Mouse (Mus musculus) gastrocnemius, postnatal 14 days (tissue): ENCODE measurements around the gene Rfc4. TPM values are rescaled to one million over a fixed set of nuclear protein-coding genes. Genes with fewer than 3 reads are reported as not detected.

ENCODE experiments used
- DNase-seq: peaks from one replicate; pipeline ENCODE4 v3.0.0; 2021; ENCODE audit warnings: mixed read lengths
- intact Hi-C: fragments of 180-260 bp; cut with DNase I; formaldehyde crosslinking; loops from one replicate; pipeline ENCODE4 v1.15.1; 2025; ENCODE audit warnings: low total_unique reads
- total RNA-seq, 2 experiments: library from RNA; stranded (reverse); gene quantifications; 2 replicates each; pipeline ENCODE4 v1.2.3; 2021

Rfc4 gene
- total RNA-seq, 2 experiments from 2014 or later, result 6.1 to 6.5 TPM

GRCm38 (mm10) chr16:23140911-23141310 is 13.4 kb upstream of the Rfc4 start:
- no peak for DNase-seq
- intact Hi-C loops, result no loop called here

- intact Hi-C loops, result loop anchor here (5.0 kb wide), 1 partner anchor 259 kb away; no protein-coding TSS in a partner anchor
These were observed 9.0 kb upstream of the Rfc4 start for GRCm38 (mm10) chr16:23136406-23136970.

GRCm38 (mm10) chr16:23135421-23136149 is 8.0 kb upstream of the Rfc4 start:
- intact Hi-C loops, result loop anchor here (2.0 to 5.0 kb wide), 2 partner anchors 47 to 258 kb away; no protein-coding TSS in a partner anchor
- DNase-seq, result no peak

More at GRCm38 (mm10) chr16:23136406-23136970, 9.0 kb upstream of the Rfc4 start:
- no peak for DNase-seq

GRCm38 (mm10) chr16:23132336-23132735 is 4.8 kb upstream of the Rfc4 start:
- intact Hi-C loops, result no loop called here
- DNase-seq, result no peak

DNA sequence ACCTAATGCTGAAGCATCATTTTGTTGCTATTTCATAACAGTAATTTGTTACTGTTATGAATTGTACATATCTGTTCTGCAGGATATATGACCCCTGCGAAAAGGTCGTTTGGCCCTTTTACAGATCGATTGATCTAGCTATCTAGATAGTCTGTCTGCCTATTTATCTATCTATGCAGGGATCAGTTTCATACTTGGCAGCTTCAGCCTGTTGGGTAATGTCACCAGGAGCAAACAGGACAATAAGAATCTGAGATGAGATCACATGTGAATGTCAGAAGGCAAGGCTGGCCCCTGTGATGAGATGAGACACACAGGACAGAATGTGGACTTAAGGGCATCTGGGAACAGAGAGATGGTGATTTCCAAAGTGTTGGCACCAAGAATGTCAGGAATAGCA is 2.8 kb upstream of the Rfc4 start:
- intact Hi-C loops, result no loop called here
- no peak for DNase-seq

DNA sequence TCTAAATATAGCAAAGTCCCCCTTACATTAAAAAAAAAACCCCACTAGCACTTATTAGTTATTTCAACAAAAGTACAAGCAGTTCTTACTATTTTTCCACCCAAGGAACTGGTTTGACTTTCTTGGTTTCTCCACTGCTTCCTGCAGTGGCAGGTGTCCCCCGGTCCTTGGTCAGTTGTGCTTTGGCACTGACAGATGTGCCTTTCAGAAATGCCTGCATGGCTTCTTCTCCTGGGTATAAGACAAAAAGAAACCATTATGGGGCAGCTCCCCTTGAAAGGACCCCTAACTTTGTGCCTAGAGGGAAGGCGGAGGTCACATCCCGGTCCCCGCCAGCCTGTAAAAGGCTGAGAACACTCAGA is 245 bp downstream of the Rfc4 start:
- intact Hi-C loops, result no loop called here
- no peak for DNase-seq

- DNase-seq, result no peak
- intact Hi-C loops, result no loop called here
These were observed 3.1 kb downstream of the Rfc4 start for GRCm38 (mm10) chr16:23124398-23124797.

- intact Hi-C loops, result no loop called here
- no peak for DNase-seq
These were observed 4.4 kb downstream of the Rfc4 start for GRCm38 (mm10) chr16:23123104-23123503.

DNA sequence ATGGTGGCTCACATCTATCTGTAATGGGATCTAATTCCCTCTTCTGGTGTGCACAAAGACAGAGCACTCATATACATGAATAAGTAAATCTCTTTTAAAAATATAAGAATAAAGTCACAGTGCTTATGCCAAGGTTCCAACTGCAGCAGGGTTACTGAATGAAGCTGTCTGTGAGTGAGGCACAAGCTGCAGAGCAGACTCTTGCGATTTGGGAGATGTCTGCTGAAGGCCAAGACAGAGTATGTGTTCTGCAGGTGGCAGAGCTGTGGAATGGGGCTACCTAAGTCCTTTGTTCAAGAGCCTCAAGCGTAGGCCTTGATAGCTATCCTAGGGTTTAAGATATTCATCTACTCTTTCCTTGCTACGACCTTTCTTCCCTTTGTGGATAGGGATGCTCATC is 5.1 kb downstream of the Rfc4 start:
- intact Hi-C loops, result no loop called here

GRCm38 (mm10) chr16:23117173-23117572 is 10.4 kb downstream of the Rfc4 start:
- intact Hi-C loops, result no loop called here

More for the DNA sequence above, 5.1 kb downstream of the Rfc4 start:
- no peak for DNase-seq

GRCm38 (mm10) chr16:23115486-23115885 is 12.1 kb downstream of the Rfc4 start:
- intact Hi-C loops, result no loop called here

More at GRCm38 (mm10) chr16:23117173-23117572, 10.4 kb downstream of the Rfc4 start:
- no peak for DNase-seq

GRCm38 (mm10) chr16:23114339-23115171 is 13.0 kb downstream of the Rfc4 start:
- intact Hi-C loops, result no loop called here

More at GRCm38 (mm10) chr16:23115486-23115885, 12.1 kb downstream of the Rfc4 start:
- no peak for DNase-seq

GRCm38 (mm10) chr16:23113903-23114302 is 13.6 kb downstream of the Rfc4 start:
- intact Hi-C loops, result no loop called here
- DNase-seq, result no peak

More at GRCm38 (mm10) chr16:23114339-23115171, 13.0 kb downstream of the Rfc4 start:
- no peak for DNase-seq

GRCm38 (mm10) chr16:23112861-23113435 is 14.6 kb downstream of the Rfc4 start:
- no peak for DNase-seq
- intact Hi-C loops, result no loop called here

- intact Hi-C loops, result no loop called here
- no peak for DNase-seq
These were observed 15.2 kb downstream of the Rfc4 start for GRCm38 (mm10) chr16:23112348-23112747.

- intact Hi-C loops, result no loop called here
- DNase-seq, result no peak
These were observed 17.9 kb downstream of the Rfc4 start for GRCm38 (mm10) chr16:23109350-23110280.

DNA sequence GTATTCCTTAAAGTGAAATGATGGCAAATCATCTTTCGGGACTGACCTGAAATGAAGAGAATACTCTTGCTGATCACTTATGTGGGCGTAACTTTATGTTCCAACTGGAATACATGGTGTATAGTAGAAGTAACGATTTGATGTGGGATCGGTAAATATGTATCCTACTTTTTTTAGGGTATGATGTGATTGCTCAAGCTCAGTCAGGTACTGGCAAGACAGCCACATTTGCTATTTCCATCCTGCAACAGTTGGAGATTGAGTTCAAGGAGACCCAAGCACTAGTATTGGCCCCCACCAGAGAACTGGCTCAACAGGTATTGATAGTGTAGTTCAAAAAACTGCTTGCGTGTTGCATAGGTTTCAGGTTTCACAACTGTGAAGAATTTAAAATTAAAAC is 18.6 kb downstream of the Rfc4 start:
- intact Hi-C loops, result no loop called here
- DNase-seq, result no peak

DNA sequence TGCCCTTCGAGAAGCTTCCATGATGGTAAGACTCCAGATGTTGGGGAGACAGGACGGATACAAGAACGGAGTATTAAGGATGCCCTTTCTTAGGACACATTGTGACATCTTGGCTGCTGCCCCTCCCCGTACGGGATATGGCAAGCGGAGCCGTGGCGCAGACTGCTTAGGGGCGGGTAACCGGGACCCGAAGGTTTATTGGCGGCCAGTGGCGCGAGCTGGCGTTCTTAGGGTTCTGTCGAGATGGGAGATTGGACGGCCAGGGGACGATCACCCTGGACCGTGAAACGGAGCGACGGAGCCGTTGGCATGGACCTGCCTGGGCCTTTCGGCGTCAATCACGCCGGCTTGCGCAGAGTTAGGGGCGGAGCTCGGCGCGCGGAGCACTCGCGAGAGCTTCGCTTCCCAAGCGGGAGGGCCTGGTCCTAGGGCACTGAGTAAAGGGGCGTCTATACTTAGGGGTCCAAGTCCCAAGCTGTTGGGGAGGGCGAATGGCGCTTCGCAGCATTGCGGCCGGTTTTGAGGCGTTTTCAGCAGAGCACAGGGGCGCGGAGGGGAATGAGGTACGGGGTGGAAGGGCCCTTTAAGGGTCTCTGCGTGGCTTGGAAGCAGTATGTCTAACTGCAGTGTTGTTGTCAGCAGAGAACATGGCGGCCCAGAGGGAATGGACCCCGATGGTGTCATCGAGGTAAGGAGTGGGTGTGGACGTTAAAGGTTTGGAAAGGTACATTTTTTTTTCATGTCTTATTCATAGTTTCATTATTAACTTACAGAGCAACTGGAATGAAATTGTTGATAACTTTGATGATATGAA is 19.4 kb downstream of the Rfc4 start:
- intact Hi-C loops, result no loop called here
- peak; percentile 87 for DNase-seq
